Mouse (Mus musculus) stomach, postnatal 0 days (tissue): ENCODE results near the gene Med26.

Experiments used
- CTCF ChIP-seq: IDR thresholded peaks from 2 replicates; pipeline ENCODE4 v1.5.1; 2016; ENCODE audit warnings: antibody characterized with exemption, low read depth, mild to moderate bottlenecking, moderate library complexity
- EP300 ChIP-seq: optimal IDR thresholded peaks from 2 replicates; pipeline ENCODE3; 2016; ENCODE audit warnings: antibody characterized with exemption

- TF ChIP-seq CTCF (no peak), EP300 (no peak)
Measured at GRCm38 (mm10) chr8:72588865-72589264, 40.8 kb upstream of the Med26 start.
